Mouse (Mus musculus) CD4-positive, CD25-positive, alpha-beta regulatory T cell (primary cell): ENCODE results near the gene Slc25a3. TPM values are rescaled to one million over a fixed set of nuclear protein-coding genes. Genes with fewer than 3 reads are reported as not detected.

Source experiments
- polyA plus RNA-seq: library from polyadenylated mRNA; unstranded; fragments of 100-300 nt; shearing (Covaris generic); gene quantifications from one replicate; pipeline ENCODE4 v1.2.1, GENCODE M21; 2017

Gene Slc25a3
- polyA plus RNA-seq, result 367 TPM

DNA sequence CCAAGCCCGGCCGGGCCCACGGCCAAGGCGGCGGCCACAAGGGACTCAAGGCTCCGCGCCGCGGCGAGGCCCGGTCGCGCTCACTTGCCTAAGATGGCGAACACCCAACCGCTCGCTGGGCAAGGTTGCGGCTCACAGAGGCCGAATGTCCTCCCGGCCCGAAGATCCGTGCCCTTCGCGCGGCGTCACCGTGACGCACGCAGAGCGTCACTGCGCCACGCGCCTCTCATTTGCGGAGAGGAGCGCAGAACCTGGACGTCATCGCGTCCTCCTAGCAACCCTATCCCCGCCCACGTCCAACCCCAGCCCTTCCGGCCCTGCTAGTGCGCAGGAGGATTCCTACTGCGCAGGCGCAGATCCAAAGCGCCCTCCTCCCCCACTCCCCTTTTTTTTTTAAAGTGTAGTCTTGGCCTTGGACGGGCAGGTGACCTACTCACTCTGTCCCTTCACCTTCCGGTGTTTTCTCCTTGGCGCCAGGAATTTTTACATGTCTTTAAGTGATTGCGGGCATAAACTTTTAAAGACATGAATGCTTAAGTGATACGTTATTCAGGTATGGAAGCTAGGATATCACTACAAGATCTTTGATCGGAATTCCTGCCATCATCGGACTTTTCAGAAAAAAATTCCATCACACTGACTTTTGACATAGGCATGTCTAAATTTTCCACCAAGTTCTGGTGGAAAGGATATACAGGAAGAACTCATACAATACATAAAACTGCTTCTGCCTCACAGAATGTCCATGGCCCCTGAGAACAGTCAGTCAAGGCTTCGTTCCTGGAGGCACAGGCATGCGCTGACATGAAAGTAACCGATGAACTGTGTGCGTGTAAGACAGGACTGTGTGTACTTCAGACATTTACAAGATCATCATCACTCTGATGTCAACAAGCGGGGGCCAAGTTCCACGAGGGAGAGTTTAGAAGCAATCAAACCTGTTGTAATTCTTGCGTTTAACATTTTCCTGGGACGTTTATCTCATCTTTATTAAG is at the start of gene Slc25a3:
Gene Slc25a3, minus strand, starts transcription at position 232 of the 995 bp plus-strand sequence.

DNA sequence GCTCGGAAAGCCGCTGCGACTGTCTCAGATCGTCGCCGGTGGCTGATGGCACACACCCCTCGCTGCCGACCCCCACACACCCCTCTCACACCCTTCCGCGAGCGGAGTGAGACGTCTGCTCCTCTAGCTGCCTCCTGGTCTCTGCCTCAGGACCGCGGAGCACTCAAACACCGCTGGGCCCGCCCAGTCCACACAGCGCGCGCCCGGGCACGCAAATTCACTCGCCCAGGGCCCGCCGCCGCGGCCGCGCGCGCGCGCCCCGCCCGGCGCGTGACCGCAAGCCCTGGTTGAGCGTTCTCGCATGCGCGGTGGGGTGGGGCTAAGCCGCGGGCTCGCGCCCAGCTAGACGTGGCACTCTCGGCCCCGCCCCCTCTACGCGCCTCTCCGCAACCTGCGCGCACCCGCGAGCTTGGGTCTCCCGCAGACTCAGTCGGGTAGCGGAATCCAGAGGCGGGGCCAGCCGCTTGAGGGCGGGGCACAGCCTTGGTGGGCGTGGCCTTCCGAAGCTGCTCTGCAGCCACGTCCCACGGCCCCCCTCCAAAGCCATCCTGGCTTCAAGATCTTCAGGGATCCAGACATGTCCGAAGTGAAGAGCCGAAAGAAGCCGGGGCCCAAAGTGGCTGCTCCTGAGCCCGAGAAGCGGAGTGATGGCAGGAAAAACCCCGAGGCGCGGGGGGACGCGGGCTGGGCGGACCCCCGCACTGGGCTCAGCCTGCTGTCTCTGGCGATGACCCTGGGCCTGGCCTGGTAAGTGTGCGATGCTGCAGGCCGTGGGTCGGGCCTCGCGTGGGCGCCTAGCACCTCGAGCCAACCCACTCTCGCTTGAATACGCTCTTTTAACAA is 41.1 kb downstream of the Slc25a3 start, which contains the start of the genes Apaf1 and Ikbip:
Gene Apaf1, minus strand, starts transcription at position 221 of the 843 bp plus-strand sequence.
Gene Ikbip, plus strand, starts transcription at position 391 of the 843 bp plus-strand sequence.

Other genes starting within 250 kb of the Slc25a3 start
- 25.2 TPM for gene Apaf1, start 41.3 kb downstream of the Slc25a3 start, polyA plus RNA-seq
- 5.6 TPM for gene Ikbip, start 41.1 kb downstream of the Slc25a3 start, polyA plus RNA-seq
- 197 TPM for gene Tmpo, start 57.3 kb upstream of the Slc25a3 start, polyA plus RNA-seq